Mouse (Mus musculus) left cerebral cortex, postnatal 25 days (tissue): ENCODE data around the gene Ccl7. TPM values are rescaled to one million over a fixed set of nuclear protein-coding genes. Genes with fewer than 3 reads are reported as not detected.

ENCODE experiments used
- DNase-seq, 2 experiments: peaks; one replicate each; pipeline ENCODE4 v3.0.0; 2022; ENCODE audit warnings: low spot score in 2 of 2, mixed read lengths in 1 of 2
- intact Hi-C: fragments of 180-260 bp; cut with DNase I; formaldehyde crosslinking; loops from one replicate; pipeline ENCODE4 v1.15.1; 2025
- total RNA-seq, 2 experiments: library from RNA; stranded (reverse); gene quantifications; 2 replicates each; pipeline ENCODE4 v1.2.3; 2021

Gene Ccl7
- total RNA-seq: not detected

DNA sequence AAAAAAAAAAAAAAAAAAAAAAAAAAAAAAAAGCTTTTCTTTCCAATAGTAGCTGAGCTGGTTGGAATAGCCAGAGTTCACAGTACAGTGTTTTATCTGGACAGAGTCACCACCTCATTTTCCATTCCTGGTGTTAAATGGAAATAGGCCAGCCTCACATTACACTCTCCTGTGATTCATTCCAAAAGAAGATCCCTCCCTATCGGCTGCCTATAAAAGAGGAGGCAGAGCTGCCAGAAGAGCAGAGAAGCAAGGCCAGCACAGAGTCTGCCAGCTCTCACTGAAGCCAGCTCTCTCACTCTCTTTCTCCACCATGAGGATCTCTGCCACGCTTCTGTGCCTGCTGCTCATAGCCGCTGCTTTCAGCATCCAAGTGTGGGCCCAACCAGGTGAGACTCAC, at the start of gene Ccl7:
TSS of gene Ccl7 (plus strand) at position 242 of the 400 bp plus-strand sequence.
- DNase-seq: peak in 1 of 2 experiments; percentile 43
- intact Hi-C loops: no loop called here

DNA sequence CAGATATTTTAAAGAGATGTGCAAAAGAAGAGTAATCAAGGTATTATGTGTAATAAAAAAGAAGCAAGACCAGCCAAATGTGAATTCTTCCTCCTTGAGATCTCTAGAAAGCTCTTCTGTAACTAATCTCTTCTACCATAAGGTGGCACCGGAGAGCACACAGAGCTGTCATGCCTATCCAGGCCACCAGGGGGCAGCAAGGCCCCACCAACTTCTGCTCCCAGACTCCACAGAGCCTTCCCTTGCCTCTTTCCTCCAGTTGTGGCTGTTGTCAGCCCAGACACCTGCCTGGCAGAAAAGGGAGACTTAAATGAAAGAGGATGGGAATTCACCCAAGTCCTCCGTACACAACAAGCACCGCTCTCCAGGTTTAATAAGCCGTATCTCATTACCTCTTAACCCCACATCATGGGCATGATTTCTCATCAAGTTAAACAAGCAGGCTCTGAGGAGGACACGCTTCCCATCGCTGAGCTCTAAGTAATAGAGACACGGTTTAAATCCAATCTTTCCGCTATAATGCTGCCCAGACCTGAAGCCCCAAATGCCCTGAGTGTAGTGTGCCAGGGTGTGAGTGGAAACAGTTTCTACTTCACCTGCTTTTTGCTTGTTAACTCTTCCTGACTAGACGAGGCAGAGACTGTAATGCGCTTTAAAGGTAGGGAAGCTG, 49.2 kb upstream of the Ccl7 start:
- intact Hi-C loops: loop anchor here (1.0 to 5.0 kb wide), 3 partner anchors 41 to 896 kb away; partner anchors contain the start of genes Ccl2, Fndc8, Gm17268 and Rad51d
- peak; percentile 81 to 88 for DNase-seq

DNA sequence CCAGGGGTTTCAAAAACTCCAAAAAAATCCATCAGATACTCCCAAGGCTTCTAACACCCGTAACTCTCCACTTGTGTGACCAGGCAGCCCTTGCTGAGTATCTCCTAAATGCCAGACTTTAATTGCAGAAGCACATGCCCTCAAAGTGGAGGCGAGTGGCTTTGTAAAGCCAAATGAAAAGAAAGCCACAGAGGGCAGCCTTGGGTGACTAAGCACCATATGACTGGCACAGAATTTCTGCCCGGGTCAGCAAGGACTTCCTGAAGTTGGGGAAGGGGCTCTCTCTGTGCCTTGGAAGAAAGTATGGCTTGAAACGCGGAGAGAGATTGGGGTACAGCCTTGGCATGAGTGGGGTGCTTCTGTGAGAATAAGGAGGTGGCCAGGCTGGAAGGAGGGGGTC, 48.4 kb upstream of the Ccl7 start:
- DNase-seq: no peak
- intact Hi-C loops: loop anchor here (5.0 kb wide), 2 partner anchors 40 to 895 kb away; partner anchors contain the start of genes Ccl2, Fndc8, Gm17268 and Rad51d

DNA sequence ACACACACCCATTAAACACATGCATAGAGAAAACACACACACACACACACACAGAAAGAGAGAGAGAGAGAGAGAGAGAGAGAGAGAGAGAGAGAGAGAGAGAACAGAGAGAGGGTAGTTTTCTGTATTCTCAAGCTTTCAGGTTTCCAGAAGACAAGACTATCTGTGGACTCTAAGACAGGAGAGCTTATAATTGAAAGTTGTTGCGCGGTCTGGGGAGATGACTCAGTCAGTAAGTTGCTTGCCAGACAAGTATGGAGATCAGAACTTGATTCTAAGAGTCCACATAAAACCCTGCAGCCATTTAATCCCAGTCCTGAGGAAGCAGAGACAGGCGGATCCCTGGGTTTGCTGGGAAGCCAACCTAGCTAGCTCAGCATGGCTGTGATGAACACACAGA, 46.9 kb upstream of the Ccl7 start:
- intact Hi-C loops: loop anchor here (5.0 kb wide), 2 partner anchors 39 to 894 kb away; partner anchors contain the start of genes Ccl2, Fndc8, Gm17268 and Rad51d
- DNase-seq: no peak

DNA sequence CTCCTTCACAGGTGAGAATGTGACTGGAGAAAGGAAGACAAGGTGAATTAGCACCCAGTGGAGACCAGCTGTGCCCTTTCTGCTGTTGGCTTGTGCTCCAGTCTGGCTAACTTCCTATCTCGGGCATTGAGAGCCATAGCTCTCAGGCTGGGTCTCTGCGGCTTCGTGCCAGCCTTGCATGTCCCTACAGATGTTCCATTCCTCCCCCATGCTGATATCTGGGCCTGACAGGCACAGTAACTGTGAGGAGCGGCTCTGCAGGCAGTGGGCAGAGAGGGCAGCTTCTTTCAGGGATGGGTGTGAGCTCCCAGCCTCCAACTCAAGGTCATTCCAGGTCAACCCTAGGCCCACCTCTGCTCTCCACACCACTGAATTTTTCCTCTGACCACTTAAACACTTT, 46.0 kb upstream of the Ccl7 start:
- intact Hi-C loops: loop anchor here (5.0 kb wide), 2 partner anchors 38 to 893 kb away; partner anchors contain the start of genes Ccl2, Fndc8, Gm17268 and Rad51d
- no peak for DNase-seq

DNA sequence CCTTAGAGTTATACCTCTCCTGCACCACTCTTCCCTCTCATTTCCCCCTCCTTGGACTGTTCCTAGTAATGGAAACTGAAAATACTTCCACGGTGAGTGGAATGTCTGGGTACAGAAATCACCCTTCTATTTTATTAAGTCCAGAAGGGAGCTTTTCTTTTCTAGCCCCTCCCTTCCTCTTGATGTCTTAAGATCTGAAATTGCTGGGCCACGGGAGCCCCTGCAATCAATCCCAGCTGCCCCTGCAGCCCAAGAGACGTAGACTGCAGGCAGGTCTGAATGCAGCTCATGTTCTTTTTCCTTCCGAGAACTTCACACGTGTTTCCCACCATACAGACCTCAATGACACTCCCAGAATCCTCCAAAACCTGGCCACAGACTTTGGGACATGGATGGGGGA, 44.9 kb upstream of the Ccl7 start:
- no peak for DNase-seq
- intact Hi-C loops: loop anchor here (5.0 kb wide), 1 partner anchor 67 kb away; no protein-coding TSS in a partner anchor

DNA sequence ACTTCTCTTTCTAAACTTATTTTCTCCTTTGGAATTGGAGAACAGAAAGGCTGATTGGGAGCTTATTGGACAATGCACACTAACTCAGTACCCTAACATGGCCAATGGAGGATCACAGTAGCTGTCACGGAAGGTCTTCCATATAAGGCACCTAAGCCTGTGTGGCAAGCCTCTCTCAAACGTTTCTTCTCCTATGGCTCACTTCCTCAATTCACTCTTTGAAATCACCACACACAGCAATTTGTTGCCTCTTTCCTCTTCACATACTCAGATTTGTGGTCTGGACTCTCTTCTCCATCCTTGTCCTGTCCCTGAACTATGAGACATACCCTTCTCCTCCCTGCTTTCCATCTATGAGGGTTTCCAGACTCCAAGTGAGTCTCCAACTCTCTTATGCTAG, 40.7 kb upstream of the Ccl7 start:
- intact Hi-C loops: loop anchor here (5.0 kb wide), 1 partner anchor 62 kb away; no protein-coding TSS in a partner anchor
- no peak for DNase-seq

DNA sequence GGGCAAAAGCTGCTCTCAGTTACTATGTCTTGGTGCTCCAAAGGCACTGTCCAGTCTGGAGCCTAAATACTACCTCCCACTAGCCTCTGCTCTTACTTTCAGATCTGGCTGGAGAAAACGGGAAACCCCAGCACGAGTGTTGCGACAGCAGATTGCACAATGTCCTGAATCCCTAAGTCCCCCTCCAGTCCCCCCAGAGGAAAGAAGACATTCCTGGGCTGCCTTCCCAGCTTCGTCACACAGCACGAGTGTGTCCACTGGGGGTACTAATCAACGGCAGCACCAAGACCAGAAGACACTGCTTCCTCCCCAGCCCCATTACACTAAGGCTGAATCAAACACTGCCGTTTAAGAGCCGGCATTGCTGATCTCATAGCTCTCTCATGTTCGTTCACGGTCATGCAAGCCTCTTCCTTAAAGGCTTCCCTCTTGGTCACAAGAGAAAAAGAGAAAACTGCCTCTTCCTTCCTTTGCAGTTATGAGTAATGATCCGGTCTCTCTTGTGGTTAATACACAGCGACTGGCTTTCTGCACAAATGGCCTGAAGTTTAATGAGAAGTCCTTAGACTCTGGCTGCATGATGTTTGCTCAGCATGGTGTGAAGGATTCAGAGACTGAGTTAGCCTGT, 38.6 kb upstream of the Ccl7 start:
- no peak for DNase-seq
- intact Hi-C loops: no loop called here

DNA sequence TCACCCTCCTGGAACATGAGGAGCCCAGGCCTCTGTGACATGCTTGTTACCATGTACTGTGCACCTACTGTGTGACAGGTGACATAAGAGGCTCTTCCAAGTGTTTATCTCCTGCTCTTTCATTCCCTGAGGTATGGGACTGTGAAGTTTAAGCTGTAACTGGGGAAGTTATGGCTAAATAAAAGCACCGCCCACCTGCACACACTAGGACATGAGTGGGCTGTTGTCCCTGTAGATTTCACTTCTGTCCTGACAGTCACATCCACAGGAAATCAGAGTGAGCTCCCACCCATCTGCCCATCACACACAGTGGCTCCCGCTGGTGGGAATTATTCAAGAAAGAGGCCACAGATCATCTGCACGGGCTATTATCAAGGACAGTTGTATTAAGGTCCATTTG, 35.4 kb upstream of the Ccl7 start:
- intact Hi-C loops: no loop called here
- DNase-seq: peak in 1 of 2 experiments; percentile 67

DNA sequence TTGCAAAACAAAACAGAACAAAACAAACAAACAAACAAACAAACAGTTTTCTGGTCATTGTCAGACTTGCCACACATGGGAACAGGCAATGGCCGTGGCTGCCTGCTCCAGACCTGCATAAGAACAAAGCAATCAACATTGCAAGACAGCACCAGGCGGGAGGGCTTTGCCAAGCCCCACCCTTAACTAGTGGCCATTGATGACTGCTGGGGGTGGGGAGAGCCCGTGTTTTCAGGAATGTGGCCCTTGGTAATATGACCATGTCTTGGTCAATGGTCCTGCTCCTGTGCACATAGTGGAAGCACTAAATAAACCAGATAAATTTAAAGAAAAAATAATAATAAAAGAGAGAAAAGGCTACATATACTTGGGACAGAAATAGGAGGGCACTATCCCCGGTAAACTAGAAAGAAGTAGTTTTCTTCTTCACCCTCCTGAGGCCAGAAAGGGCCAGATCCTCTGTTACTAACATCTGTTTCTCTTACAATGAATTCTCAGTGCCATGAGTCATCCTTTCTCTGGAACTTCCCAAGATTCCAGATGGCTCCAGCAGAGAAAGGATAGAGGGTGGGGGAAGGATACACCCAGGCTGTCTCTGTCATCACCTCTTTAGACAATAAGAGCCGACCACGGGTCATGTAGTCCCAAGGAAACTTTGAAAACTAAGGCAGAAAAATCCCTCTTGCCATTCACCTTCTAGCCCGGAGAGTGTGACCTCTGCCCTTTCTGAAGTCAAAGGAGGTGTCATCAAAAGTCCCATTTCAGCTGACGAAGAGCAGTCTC, 33.9 kb upstream of the Ccl7 start:
- DNase-seq: peak in 1 of 2 experiments; percentile 43
- intact Hi-C loops: no loop called here

DNA sequence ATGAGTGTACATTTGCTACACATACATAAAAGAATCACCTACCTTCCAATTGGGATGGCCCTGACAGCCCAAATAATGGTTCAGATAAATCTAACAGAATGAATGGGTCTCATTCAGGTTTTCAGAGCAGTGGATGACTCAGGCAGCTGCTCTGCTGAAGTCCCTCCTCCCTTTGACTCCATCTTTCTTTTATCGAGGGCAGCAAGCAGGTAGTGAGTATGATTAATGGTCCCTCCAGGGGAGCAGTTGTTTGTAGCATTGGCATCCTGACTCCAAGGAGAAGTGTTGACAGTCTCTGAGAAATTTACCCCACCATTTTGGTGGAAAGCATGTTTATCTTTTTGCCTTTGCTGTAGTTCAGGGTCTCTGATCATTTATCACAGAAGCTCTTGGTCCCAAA, 31.8 kb upstream of the Ccl7 start:
- no peak for DNase-seq
- intact Hi-C loops: no loop called here

DNA sequence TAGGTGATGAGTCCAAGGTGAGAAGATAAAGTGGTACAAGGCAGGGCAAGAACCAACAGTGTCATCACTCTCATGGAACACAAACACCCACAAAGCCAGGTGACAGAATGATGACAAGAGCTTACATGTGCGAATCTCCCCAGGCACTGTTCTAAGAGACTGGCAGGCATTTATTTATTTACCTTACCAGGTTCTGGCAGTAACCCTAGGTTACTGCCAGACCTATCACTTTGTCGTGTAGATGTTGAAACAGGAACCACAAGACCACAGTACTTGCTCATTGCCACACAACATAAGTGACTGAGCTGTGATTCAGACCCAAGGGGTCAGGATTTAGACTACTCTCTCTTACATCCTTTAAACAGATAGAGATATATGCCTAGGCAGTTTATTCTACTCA, 30.4 kb upstream of the Ccl7 start:
- no peak for DNase-seq
- intact Hi-C loops: no loop called here

DNA sequence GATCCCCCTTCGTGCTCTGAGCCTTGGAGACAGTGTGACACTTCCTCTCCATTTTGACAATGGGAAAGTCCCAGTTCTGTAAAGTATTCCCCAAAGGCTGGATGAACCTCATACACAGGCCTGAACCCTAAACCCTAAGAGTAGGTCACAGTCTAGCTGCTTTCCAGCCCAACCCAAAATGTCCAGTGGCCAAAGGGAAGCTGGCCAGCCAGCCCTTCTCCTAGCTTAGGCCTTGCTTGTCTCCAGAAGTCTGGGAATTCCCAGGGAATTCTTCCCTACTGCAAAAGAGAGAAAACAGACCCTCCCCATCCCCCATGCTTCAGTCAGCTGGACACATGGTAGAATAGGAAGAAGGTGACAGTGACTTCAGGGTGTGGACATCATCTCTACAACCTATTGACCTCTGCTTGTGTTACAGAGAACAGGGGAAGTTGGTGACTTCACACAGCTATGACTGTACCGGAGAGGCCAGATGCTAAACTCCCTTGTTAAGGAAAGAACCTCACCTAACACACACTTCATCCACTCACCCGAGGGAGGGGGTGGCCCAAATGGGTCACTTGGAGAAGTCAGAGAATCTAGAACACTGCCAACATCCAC, 29.2 kb upstream of the Ccl7 start:
- no peak for DNase-seq
- intact Hi-C loops: no loop called here

DNA sequence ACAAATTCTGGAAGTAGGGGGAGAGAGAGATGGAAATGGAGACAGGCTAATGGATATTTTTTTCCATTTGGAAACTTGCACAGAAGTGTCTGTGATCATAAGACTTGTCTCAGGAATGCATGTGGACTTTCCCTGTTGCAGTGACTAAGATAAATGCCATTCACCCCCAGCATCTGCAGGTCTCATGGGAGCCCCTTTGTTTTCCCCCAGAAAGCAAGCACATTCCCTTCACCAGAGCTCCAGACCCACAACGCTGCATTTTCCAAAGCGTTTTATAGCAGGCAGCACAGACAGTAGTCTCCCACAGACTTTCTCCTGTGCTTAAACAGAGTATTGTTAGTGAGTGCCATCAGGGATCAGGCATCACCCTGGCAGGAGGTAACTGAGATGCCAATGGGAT, 26.1 kb upstream of the Ccl7 start:
- intact Hi-C loops: no loop called here
- no peak for DNase-seq

DNA sequence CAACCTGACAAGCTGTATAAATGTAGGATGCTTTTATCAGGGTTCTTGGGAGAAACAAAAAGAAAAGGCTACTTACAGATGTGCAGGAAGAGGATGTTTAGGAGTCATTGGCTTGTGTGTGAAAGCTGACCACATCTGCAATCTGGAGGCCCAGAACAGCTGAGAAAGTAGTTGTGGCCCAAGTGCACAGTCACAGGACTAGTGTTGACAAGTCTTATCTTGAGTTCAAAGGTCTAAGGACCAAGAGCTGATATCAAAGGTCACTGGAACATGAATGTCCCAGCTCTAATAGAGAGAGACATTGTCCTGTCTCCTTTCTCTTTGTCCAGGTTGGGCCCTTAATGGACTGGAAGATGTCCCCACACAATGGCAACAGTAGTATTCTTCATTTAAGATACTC, 25.7 kb upstream of the Ccl7 start:
- DNase-seq: no peak
- intact Hi-C loops: no loop called here

DNA sequence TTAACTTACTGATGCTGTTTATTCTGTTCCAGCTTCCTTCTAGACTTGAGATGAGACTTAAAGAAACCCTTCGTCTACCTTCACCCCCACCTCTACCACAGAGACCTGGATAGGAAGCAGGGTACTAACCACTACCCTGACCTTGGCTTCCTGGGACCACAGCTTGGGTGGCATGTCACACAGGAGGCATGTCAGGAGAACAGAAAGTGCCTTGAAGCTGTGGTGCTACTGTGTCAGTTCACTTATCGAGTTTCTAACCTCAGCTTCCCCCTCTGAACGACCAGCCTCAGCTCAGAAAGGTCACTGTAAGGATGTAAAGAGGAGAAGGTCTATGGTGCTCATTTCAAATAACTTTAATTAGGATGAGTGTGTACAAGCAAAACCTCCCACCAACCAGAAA, 24.1 kb upstream of the Ccl7 start:
- DNase-seq: no peak

DNA sequence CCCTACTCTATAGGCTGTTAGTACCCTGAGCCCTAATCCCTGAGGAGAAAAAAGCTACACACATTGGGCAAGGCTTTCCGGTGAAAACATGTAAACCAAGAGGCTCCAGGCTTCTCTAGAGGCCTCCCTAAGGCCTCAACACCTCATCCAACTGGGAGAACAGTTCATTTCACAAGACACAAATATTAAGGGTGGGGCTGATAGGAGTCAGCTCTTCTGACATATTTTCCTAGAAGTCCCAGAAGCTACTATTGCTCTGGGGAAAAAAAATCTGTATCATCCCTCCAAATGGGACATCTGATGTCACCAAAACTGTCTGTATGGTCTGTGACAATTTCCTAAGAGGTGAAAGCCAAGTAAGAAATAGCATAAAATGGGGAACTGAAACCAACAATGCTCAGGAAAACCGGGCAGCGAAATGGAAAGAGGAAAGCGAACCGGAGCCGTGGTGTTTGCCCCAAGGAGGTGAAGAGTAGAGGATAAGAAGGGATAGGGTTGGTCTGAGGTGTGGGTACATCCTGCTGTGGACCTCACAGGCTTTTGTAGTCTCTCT, 22.9 kb upstream of the Ccl7 start:
- intact Hi-C loops: no loop called here
- DNase-seq: no peak

More for the DNA sequence above, 24.1 kb upstream of the Ccl7 start:
- intact Hi-C loops: no loop called here

DNA sequence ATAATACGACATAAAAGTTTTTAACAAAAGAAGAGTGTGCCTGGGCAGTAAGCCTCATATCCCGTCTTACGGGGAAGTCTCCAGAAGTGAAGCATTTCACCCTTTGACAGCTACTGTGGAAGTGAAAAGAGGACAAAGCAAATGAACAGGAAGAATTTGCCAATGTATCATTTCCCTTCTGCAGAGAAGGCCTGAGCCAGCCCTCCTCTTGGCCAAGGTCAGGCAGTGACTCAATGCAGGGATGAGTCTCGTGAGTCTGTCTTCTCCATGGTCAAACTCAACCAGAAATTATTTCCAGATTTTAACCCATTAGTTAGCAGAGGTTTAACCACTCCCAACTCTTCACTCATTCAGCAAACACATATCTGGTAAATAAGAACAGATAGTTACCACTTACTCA, 21.7 kb upstream of the Ccl7 start:
- intact Hi-C loops: no loop called here
- no peak for DNase-seq

DNA sequence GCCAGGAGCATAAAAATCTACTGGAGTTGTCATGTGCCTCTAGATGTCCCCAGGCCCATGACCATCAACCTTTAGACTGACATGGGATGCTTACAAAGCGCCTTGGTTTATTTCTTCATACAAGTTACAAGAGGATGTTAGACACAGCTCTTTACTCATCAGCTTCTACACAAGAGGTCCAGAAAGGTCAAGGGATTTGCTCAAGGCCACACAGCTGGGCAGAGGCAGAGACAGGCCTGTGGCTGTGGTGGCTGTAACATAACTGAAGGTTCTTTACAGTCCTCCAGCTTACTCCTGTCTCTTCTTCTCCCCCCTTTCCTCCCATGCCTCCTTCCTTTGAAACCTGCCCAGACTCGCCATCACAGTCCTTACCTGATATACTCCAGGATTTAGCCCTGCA, 15.3 kb upstream of the Ccl7 start:
- DNase-seq: no peak
- intact Hi-C loops: no loop called here

DNA sequence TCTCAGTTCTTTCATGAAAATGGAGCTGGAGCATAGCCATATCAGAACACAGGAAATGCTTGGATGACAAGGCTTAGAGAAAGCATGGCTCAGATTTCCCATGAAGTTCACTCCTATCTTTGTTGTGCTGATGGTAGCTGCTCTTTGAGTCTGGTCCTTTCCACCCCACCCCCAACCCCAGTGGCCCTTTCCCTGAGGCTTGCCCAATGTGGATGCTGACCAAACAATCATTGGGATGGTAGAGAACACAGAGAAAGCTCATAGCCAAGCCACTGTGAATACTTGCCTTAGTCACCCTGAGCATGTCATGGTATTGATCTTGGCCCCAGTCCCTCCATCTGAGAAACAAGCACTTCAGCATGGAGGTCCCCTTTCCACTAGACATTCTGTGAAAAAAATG, 13.4 kb upstream of the Ccl7 start:
- intact Hi-C loops: no loop called here
- no peak for DNase-seq
